Mouse (Mus musculus) right cerebral cortex, adult 2 months (tissue): ENCODE measurements at regions not wholly inside any gene's neighbourhood (a gene's known extent, or its start where the extent isn't known, plus 50 kb on each side); places are given as distances from the start of the nearest gene placed in this dataset.
A peak's percentile ranks its signal among the peaks of the same experiment; 100 is the strongest.

Experiments
- DNase-seq, 2 experiments: peaks; one replicate each; pipeline ENCODE4 v3.0.0; 2021 to 2022; ENCODE audit warnings: low spot score in 2 of 2

DNA sequence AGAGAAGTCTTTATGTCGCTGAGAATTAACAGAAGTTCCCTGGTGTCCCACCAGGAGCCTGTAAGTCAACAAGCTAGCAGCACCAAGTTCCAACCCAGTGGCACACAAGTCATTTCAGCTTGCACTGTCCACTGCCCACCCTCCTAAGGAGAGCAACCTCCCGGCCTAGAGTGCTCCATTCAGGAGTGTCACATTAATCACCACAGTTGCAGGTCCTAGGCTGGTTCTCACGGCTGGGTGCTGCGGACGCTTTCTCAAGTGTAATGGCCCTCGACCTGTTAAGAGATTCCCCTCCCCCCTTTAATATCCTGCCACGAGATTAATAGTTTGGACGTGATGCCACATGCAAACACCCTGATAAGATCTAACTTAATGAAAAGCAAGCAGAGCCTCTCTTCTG lies 288.2 kb upstream of the Usp25 start:
- no peak for DNase-seq

- DNase-seq: no peak
These were observed 294.7 kb upstream of the Usp25 start for GRCm38 (mm10) chr16:76718809-76719208.

DNA sequence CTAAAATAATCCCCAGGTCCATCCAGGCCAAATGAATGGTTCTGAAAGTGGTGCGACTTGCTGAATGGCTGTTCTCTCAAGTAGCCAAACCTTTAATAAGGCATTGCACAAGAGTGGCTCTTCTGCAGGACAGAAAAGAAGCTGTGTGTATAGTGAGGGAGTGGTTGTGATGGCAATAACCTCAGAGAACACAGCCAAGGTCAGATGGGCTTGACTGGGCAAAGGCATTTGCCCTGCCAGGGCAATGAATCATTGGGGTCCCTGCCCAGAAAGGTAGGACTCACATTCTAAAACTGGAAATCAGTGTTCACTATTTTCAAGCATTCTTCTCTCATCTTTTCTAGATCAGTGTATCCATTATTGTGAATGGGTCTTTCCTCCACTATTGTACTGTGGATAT lies 295.4 kb upstream of the Usp25 start:
- DNase-seq: no peak

DNA sequence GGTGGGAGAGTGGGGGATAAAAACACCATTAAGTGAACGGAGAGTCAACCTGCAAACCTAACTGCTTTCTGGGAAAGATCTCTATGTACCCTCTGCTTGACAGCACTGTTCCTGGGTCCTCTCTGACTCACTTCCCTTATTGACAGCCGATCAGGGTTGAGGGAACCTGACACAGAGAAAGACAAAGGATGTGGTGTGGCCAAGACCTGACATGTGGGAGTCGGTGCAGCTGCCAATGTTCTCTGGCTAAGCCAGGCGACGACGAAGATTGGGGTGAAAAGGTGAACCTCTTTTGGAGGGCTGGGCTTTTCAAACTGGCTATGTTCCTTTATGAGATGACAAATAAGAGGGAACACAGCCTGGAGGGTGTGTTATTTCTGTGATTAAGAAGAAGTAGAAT lies 318.6 kb upstream of the Usp25 start:
- DNase-seq: no peak

- DNase-seq: peak; percentile 20 to 30
These were observed 314.3 kb upstream of the Nrip1 start for GRCm38 (mm10) chr16:76687735-76688447.

- no peak for DNase-seq
These were observed 311.9 kb upstream of the Nrip1 start for GRCm38 (mm10) chr16:76685562-76685961.

- peak; percentile 26 to 56 for DNase-seq
These were observed 306.7 kb upstream of the Nrip1 start for GRCm38 (mm10) chr16:76680061-76680911.

DNA sequence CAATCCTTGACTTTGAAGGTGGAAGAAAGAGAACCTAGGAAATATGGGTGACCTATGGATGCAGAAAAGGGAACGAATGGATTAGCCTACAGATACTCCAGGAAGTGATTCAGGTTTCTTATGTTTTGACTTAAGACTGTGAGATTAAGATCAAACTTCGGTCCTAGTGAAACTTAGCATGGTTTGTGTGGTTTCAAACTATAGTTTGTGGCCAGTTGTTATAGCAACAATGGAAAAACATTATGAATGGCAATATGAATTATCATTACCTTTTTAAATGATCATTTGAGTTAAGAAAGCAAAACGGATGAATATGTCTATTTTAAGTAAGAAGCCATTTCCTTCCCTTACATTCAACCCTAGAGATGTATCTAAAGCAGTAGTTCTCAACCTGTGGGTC lies 305.3 kb upstream of the Nrip1 start:
- DNase-seq: no peak

DNA sequence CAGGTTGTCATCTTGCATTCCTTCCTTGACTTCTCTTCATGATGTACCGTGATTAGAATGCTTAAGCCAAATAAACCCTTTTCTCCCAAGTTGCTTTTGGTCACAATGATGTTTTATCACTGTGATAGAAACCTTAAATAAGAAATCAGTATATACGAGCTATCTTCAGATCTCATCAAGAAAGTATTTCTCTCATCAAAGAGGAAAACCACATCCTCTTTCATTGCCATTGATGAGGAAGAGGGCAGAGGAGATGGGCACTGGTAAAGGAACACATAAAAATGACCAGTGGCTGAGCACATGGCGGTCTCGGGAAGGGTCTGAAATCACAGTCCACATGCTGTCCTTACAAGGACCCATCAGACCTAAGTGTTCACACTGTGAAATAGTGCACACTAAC lies 296.2 kb upstream of the Nrip1 start:
- no peak for DNase-seq

GRCm38 (mm10) chr16:76667046-76667445 lies 293.4 kb upstream of the Nrip1 start:
- DNase-seq: no peak

GRCm38 (mm10) chr16:76655106-76655505 lies 281.5 kb upstream of the Nrip1 start:
- DNase-seq: no peak

GRCm38 (mm10) chr16:76644281-76644680 lies 270.7 kb upstream of the Nrip1 start:
- no peak for DNase-seq

- DNase-seq: no peak
These were observed 270.2 kb upstream of the Nrip1 start for GRCm38 (mm10) chr16:76643801-76644200.

GRCm38 (mm10) chr16:76635169-76635568 lies 261.5 kb upstream of the Nrip1 start:
- DNase-seq: no peak

GRCm38 (mm10) chr16:76634196-76634698 lies 260.6 kb upstream of the Nrip1 start:
- no peak for DNase-seq

DNA sequence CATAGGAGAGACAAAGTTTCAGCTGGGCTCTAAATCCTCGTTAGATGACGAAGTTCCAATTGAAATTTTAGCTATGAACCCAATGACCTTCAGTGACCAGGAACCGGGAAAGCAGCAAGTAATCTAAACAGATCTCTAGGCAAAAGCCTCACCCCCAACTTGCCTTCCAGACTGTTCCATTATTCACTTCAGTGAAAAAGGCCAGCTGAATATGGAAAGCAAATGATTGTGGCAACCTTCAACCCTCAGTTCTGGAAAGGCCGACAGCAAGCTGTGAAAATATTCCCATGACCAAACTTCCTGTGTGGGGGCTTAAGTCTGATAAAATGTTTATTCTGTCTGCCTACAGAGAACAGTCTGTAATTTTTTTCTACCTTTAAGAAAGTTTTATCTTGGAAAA lies 252.5 kb upstream of the Nrip1 start:
- DNase-seq: no peak

- no peak for DNase-seq
These were observed 248.1 kb upstream of the Nrip1 start for GRCm38 (mm10) chr16:76621715-76622114.

DNA sequence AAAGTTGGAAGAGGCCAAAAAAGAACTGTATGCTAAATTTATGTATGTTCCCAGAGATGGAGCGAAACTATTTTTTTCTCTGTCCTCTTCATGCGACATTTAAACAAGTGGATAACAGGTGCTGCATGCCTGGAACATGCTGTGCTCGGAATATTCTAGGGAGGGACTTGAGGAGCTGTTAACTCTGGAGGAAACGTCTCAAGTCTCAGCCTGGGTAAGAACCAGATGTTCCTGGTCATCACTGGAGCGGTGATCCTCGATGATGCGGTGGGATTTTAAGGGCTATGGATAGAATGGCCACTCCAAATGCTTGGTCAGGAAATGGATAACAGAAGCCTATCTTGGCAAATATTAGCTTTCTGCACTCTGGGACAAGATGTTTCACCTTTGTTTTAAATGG lies 244.7 kb upstream of the Nrip1 start:
- no peak for DNase-seq

GRCm38 (mm10) chr16:76611061-76611460 lies 237.4 kb upstream of the Nrip1 start:
- DNase-seq: no peak

GRCm38 (mm10) chr16:76604914-76605313 lies 231.3 kb upstream of the Nrip1 start:
- no peak for DNase-seq

GRCm38 (mm10) chr16:76603846-76604258 lies 230.2 kb upstream of the Nrip1 start:
- no peak for DNase-seq

GRCm38 (mm10) chr16:76603431-76603830 lies 229.8 kb upstream of the Nrip1 start:
- no peak for DNase-seq

DNA sequence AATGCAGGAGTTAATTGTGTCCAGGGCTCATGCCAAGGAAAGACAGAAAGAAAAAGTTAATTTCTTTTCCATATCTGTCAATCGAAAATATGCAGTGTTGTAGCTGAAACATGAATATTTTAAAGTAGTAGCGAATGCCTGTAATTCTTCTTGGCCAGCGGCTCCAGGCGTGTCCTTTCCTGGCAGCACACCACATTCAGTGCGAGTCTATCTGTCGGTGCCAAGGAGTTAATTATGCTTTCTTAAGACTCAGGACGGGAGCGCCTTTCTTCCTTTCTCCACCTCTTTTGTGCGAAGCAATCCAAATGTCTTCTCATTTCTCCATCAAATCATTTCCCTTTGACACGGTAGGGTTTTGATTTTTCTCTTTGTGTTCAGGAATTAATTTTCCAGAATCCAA lies 226.5 kb upstream of the Nrip1 start:
- DNase-seq: no peak
